Mouse (Mus musculus): ENCODE measurements around the gene Loxl3. TPM values are rescaled to one million over a fixed set of nuclear protein-coding genes. Genes with fewer than 3 reads are reported as not detected.

Gene Loxl3
- 3.4 TPM for polyA plus RNA-seq (2014; fragmentation: Illumina TruSeq; extraction: RNeasy Lipid Tissue Mini Kit (QIAGEN cat#74804); ENCODE audit: insufficient read depth, low read depth, low replicate concordance)

GRCm38 (mm10) chr6:83033249-83034185 lies at the start of gene Loxl3, which contains the start of gene Dok1:
TSS of gene Loxl3 (plus strand) at chr6:83034173.
TSS of gene Dok1 (minus strand) at chr6:83033471.

GRCm38 (mm10) chr6:83054074-83054851 lies 20.3 kb downstream of the Loxl3 start, which contains the start of gene Aup1:
TSS of gene Aup1 (plus strand) at chr6:83054521.

GRCm38 (mm10) chr6:83054871-83055431 lies 21.0 kb downstream of the Loxl3 start, which contains the start of gene Htra2:
TSS of gene Htra2 (minus strand) at chr6:83055273.

GRCm38 (mm10) chr6:83057790-83058189 lies 23.8 kb downstream of the Loxl3 start, which contains the start of gene Dqx1:
TSS of gene Dqx1 (plus strand) at chr6:83057844.

GRCm38 (mm10) chr6:83070247-83070310 lies 36.1 kb downstream of the Loxl3 start, which contains the start of gene Tlx2:
TSS of gene Tlx2 (minus strand) at chr6:83070293.

GRCm38 (mm10) chr6:83077630-83078323 lies 43.8 kb downstream of the Loxl3 start, which contains the start of gene Pcgf1:
TSS of gene Pcgf1 (plus strand) at chr6:83077869.

GRCm38 (mm10) chr6:83086121-83087035 lies 52.4 kb downstream of the Loxl3 start, which contains the start of gene Lbx2:
TSS of gene Lbx2 (plus strand) at chr6:83086367.

GRCm38 (mm10) chr6:83101316-83101687 lies 67.3 kb downstream of the Loxl3 start, which contains the start of the genes Ccdc142 and Gm42688:
TSS of gene Ccdc142 (plus strand) at chr6:83101601.
TSS of gene Gm42688 (plus strand) at chr6:83101617.

Other genes with a start within 250 kb of the Loxl3 start
- 5.8 TPM for gene Sema4f, start 94.4 kb upstream of the Loxl3 start, polyA plus RNA-seq (2014; fragmentation: Illumina TruSeq; extraction: RNeasy Lipid Tissue Mini Kit (QIAGEN cat#74804); ENCODE audit: insufficient read depth, low read depth, low replicate concordance)
- gene M1ap, start 87.3 kb upstream of the Loxl3 start, polyA plus RNA-seq (2014; fragmentation: Illumina TruSeq; extraction: RNeasy Lipid Tissue Mini Kit (QIAGEN cat#74804); ENCODE audit: insufficient read depth, low read depth, low replicate concordance) = 2.0 TPM
- gene Dok1, start 702 bp upstream of the Loxl3 start, polyA plus RNA-seq (2014; fragmentation: Illumina TruSeq; extraction: RNeasy Lipid Tissue Mini Kit (QIAGEN cat#74804); ENCODE audit: insufficient read depth, low read depth, low replicate concordance) = 16.3 TPM
- 127 TPM for gene Aup1, start 20.3 kb downstream of the Loxl3 start, polyA plus RNA-seq (2014; fragmentation: Illumina TruSeq; extraction: RNeasy Lipid Tissue Mini Kit (QIAGEN cat#74804); ENCODE audit: insufficient read depth, low read depth, low replicate concordance)
- gene Htra2, start 21.1 kb downstream of the Loxl3 start, polyA plus RNA-seq (2014; fragmentation: Illumina TruSeq; extraction: RNeasy Lipid Tissue Mini Kit (QIAGEN cat#74804); ENCODE audit: insufficient read depth, low read depth, low replicate concordance) = 34.7 TPM
- gene Dqx1, start 23.7 kb downstream of the Loxl3 start, polyA plus RNA-seq (2014; fragmentation: Illumina TruSeq; extraction: RNeasy Lipid Tissue Mini Kit (QIAGEN cat#74804); ENCODE audit: insufficient read depth, low read depth, low replicate concordance) = 2.2 TPM
- not detected for gene Tlx2, start 36.1 kb downstream of the Loxl3 start, polyA plus RNA-seq (2014; fragmentation: Illumina TruSeq; extraction: RNeasy Lipid Tissue Mini Kit (QIAGEN cat#74804); ENCODE audit: insufficient read depth, low read depth, low replicate concordance)
- 16.3 TPM for gene Pcgf1, start 43.7 kb downstream of the Loxl3 start, polyA plus RNA-seq (2014; fragmentation: Illumina TruSeq; extraction: RNeasy Lipid Tissue Mini Kit (QIAGEN cat#74804); ENCODE audit: insufficient read depth, low read depth, low replicate concordance)
- gene Lbx2, start 52.2 kb downstream of the Loxl3 start, polyA plus RNA-seq (2014; fragmentation: Illumina TruSeq; extraction: RNeasy Lipid Tissue Mini Kit (QIAGEN cat#74804); ENCODE audit: insufficient read depth, low read depth, low replicate concordance) = 2.9 TPM
- gene Ccdc142, start 67.4 kb downstream of the Loxl3 start, polyA plus RNA-seq (2014; fragmentation: Illumina TruSeq; extraction: RNeasy Lipid Tissue Mini Kit (QIAGEN cat#74804); ENCODE audit: insufficient read depth, low read depth, low replicate concordance) = 1.3 TPM
- gene Gm42688, start 67.4 kb downstream of the Loxl3 start, polyA plus RNA-seq (2014; fragmentation: Illumina TruSeq; extraction: RNeasy Lipid Tissue Mini Kit (QIAGEN cat#74804); ENCODE audit: insufficient read depth, low read depth, low replicate concordance) = 1.8 TPM
- 86.8 TPM for gene Mrpl53, start 74.9 kb downstream of the Loxl3 start, polyA plus RNA-seq (2014; fragmentation: Illumina TruSeq; extraction: RNeasy Lipid Tissue Mini Kit (QIAGEN cat#74804); ENCODE audit: insufficient read depth, low read depth, low replicate concordance)
- 17.2 TPM for gene Mogs, start 81.3 kb downstream of the Loxl3 start, polyA plus RNA-seq (2014; fragmentation: Illumina TruSeq; extraction: RNeasy Lipid Tissue Mini Kit (QIAGEN cat#74804); ENCODE audit: insufficient read depth, low read depth, low replicate concordance)
- gene Wbp1, start 87.4 kb downstream of the Loxl3 start, polyA plus RNA-seq (2014; fragmentation: Illumina TruSeq; extraction: RNeasy Lipid Tissue Mini Kit (QIAGEN cat#74804); ENCODE audit: insufficient read depth, low read depth, low replicate concordance) = 67.8 TPM
- 19.2 TPM for gene Ino80b, start 91.3 kb downstream of the Loxl3 start, polyA plus RNA-seq (2014; fragmentation: Illumina TruSeq; extraction: RNeasy Lipid Tissue Mini Kit (QIAGEN cat#74804); ENCODE audit: insufficient read depth, low read depth, low replicate concordance)
- 22.6 TPM for gene Rtkn, start 101.3 kb downstream of the Loxl3 start, polyA plus RNA-seq (2014; fragmentation: Illumina TruSeq; extraction: RNeasy Lipid Tissue Mini Kit (QIAGEN cat#74804); ENCODE audit: insufficient read depth, low read depth, low replicate concordance)
- gene Wdr54, start 122.2 kb downstream of the Loxl3 start, polyA plus RNA-seq (2014; fragmentation: Illumina TruSeq; extraction: RNeasy Lipid Tissue Mini Kit (QIAGEN cat#74804); ENCODE audit: insufficient read depth, low read depth, low replicate concordance) = 6.7 TPM
- 3.6 TPM for gene 1700003E16Rik, start 122.2 kb downstream of the Loxl3 start, polyA plus RNA-seq (2014; fragmentation: Illumina TruSeq; extraction: RNeasy Lipid Tissue Mini Kit (QIAGEN cat#74804); ENCODE audit: insufficient read depth, low read depth, low replicate concordance)
- 44.7 TPM for gene Dctn1, start 131.7 kb downstream of the Loxl3 start, polyA plus RNA-seq (2014; fragmentation: Illumina TruSeq; extraction: RNeasy Lipid Tissue Mini Kit (QIAGEN cat#74804); ENCODE audit: insufficient read depth, low read depth, low replicate concordance)
- 8.0 TPM for gene Slc4a5, start 185.7 kb downstream of the Loxl3 start, polyA plus RNA-seq (2014; fragmentation: Illumina TruSeq; extraction: RNeasy Lipid Tissue Mini Kit (QIAGEN cat#74804); ENCODE audit: insufficient read depth, low read depth, low replicate concordance)